Mouse (Mus musculus): ENCODE measurements at regions not wholly inside any gene's neighbourhood (a gene's known extent, or its start where the extent isn't known, plus 50 kb on each side); places are given as distances from the start of the nearest gene placed in this dataset.

GRCm38 (mm10) chr8:89858706-89859385 lies 489.3 kb downstream of the Tox3 start:
- TF ChIP-seq CTCF (IDR thresholded peaks at IDR 0.05; ENCODE audit: control insufficient read depth, insufficient read depth, low read length) (no peak), POLR2A (IDR thresholded peaks at IDR 0.05; ENCODE audit: borderline replicate concordance, control insufficient read depth, low read depth, low read length) (no peak)

Measured in bone marrow, adult 2 months (tissue).